Mouse (Mus musculus) cerebral cortex, adult 2 months (tissue): ENCODE data around the gene Gm8122.

Source experiments
- WGBS: fragments of 180-500 bp; shearing (Covaris S2); methylation state at CpG from one replicate; pipeline ENCODE4 v1.1.7; 2018; 5-methylcytosine and 5-hydroxymethylcytosine counted together

Gm8122 gene

GRCm38 (mm10) chr14:43235204-43235603 is at the start of gene Gm8122:
Gm8122 (minus strand) TSS chr14:43235304.
- 91% methylated on average over 4 of the region's 4 CpGs for WGBS

- 71% methylated on average over 3 of the region's 3 CpGs for WGBS
Measured at GRCm38 (mm10) chr14:43278681-43279080, 43.6 kb upstream of the Gm8122 start.

GRCm38 (mm10) chr14:43278146-43278545 is 43.0 kb upstream of the Gm8122 start:
- WGBS: 72% methylated on average over 4 of the region's 4 CpGs

GRCm38 (mm10) chr14:43277468-43277867 is 42.4 kb upstream of the Gm8122 start:
- 61% methylated on average over 2 of the region's 2 CpGs for WGBS

- 86% methylated on average over 1 of the region's 1 CpGs for WGBS
Measured at GRCm38 (mm10) chr14:43275752-43276151, 40.6 kb upstream of the Gm8122 start.

GRCm38 (mm10) chr14:43274986-43275511 is 39.9 kb upstream of the Gm8122 start, which contains the start of gene Gm9732:
Gm9732 (plus strand) TSS chr14:43275036.
- WGBS: 81% methylated on average over 8 of the region's 8 CpGs

- WGBS: 82% methylated on average over 1 of the region's 1 CpGs
Measured at GRCm38 (mm10) chr14:43273161-43273560, 38.1 kb upstream of the Gm8122 start.

- WGBS: 85% methylated on average over 3 of the region's 3 CpGs
Measured at GRCm38 (mm10) chr14:43269211-43269610, 34.1 kb upstream of the Gm8122 start.

- WGBS: 31% methylated on average over 2 of the region's 2 CpGs
Measured at GRCm38 (mm10) chr14:43268521-43269084, 33.5 kb upstream of the Gm8122 start.

- WGBS: 96% methylated on average over 3 of the region's 3 CpGs
Measured at GRCm38 (mm10) chr14:43263421-43263820, 28.3 kb upstream of the Gm8122 start.

- 93% methylated on average over 3 of the region's 4 CpGs for WGBS
Measured at GRCm38 (mm10) chr14:43258349-43258748, 23.2 kb upstream of the Gm8122 start, which contains the start of gene Gm8126. Gm8126 (plus strand) TSS chr14:43258649.

GRCm38 (mm10) chr14:43256511-43256910 is 21.4 kb upstream of the Gm8122 start:
- 60% methylated on average over 1 of the region's 1 CpGs for WGBS

GRCm38 (mm10) chr14:43250549-43251253 is 15.6 kb upstream of the Gm8122 start:
- 41% methylated on average over 5 of the region's 6 CpGs for WGBS

GRCm38 (mm10) chr14:43249611-43250170 is 14.6 kb upstream of the Gm8122 start:
- 18% methylated on average over 11 of the region's 12 CpGs for whole genome bisulfite sequencing
